Comparison of ENCODE assay signal across 9 mouse cellular contexts in the genomic region with DNA sequence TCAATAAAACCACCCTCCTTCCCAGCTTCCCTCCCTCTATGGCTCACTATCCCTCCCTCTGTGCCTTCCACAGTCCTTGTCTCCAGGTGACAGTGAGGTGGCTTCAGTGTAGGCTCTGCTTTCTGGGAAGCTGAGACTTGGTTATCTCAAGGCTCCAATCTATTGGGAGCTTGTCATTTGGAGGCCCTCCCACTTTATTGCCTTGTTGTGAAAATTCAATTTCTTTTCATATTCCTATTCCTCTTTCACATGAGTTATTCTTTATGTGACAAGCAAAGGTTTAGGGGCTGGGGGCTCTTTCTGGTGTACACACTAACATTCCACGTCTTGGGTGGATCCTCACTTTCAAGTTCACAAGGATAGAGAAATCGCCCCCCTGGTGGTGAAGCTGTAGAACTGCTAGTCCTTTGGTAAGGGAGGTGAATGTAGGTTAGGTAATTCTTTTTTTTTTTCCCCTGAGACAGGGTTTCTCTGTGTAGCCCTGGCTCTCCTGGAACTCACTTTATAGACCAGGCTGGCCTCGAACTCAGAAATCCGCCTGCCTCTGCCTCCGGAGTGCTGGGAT. TPM values are rescaled to one million over a fixed set of nuclear protein-coding genes. Genes with fewer than 3 reads are reported as not detected.
DNase-seq lines count a peak whose midpoint lies in the region; ATAC-seq and TF ChIP-seq lines count a peak whose summit lies in the region.
"Had no signal": no experiment of that assay in that cellular context is flagged by ENCODE, and none has a peak within 500 bp of the region (broad histone marks: within the 10 kb centered on the region; RNA-seq: fewer than 3 reads in every experiment).

No protein-coding gene starts in this region.

- H3K79me2 ChIP-seq in heart, adult 2 months (replicated peaks; ENCODE audit: control insufficient read depth, insufficient read depth, low read length) = no peaks in the 10 kb centered on the region

- no peaks in the 10 kb centered on the region for H3K36me3 ChIP-seq in heart, adult 2 months (ENCODE audit: control insufficient read depth, insufficient read depth, low read length)
- H3K36me3 ChIP-seq: neural tube, embryonic 13.5 days had no signal

- intact Hi-C loops in heart, adult 2 months (cut with DNase I) = loop anchor here (2.0 to 5.0 kb wide), 2 partner anchors 54 to 99 kb away; no protein-coding TSS in a partner anchor
- intact Hi-C loops in heart, postnatal 25 days (cut with DNase I) = loop anchor here (5.0 kb wide), 2 partner anchors 74 to 99 kb away; no protein-coding TSS in a partner anchor
- intact Hi-C loops in heart, postnatal 36 days (cut with DNase I) = loop anchor here (2.0 kb wide), 2 partner anchors 39 to 99 kb away; no protein-coding TSS in a partner anchor

- peaks cover 15% of the 10 kb centered on the region for H3K4me1 ChIP-seq in heart, adult 2 months (ENCODE audit: control insufficient read depth, insufficient read depth, low read length)

- no peaks in the 10 kb centered on the region for H3K27me3 ChIP-seq in heart, adult 2 months (ENCODE audit: control insufficient read depth, insufficient read depth, low read length)
- H3K27me3 ChIP-seq: neural tube, embryonic 13.5 days had no signal

- no peak overlapping the region for H3K9ac ChIP-seq in heart, adult 2 months (ENCODE audit: low read depth, low read length)
- H3K9ac ChIP-seq: neural tube, embryonic 13.5 days had no signal

- H3K27ac ChIP-seq in heart, adult 2 months = peak overlapping the region; percentile 81
- H3K27ac ChIP-seq: neural tube, embryonic 13.5 days had no signal

- peak; percentile 8 to 31 for DNase-seq in heart, adult 2 months
- DNase-seq in heart, postnatal 25 days (ENCODE audit: low spot score) = no peak
- DNase-seq in CD8-positive naive resting alpha-beta T cell, adult 2 months (ENCODE audit: low read depth in 2 of 2, low spot score in 2 of 2) = peak; percentile 23 to 50
- DNase-seq in brain, adult 2 months (ENCODE audit: low read depth, low spot score) = peak; percentile 48
- peak; percentile 26 to 28 for DNase-seq in heart, postnatal 36 days
- no peak for DNase-seq in frontal cortex, postnatal 14 days (ENCODE audit: low spot score in 2 of 2)
- DNase-seq in right cerebral cortex, postnatal 10 days (ENCODE audit: low spot score in 2 of 2) = no peak

- no peak overlapping the region for H3K4me3 ChIP-seq in heart, adult 2 months
- H3K4me3 ChIP-seq: neural tube, embryonic 13.5 days had no signal

- peak; percentile 87 for ATAC-seq in megakaryocyte-erythroid progenitor cell, adult 5-6 weeks (replicated peaks; ENCODE audit: low FRiP score, low TSS enrichment, poor library complexity, severe bottlenecking)

- no peak for TF ChIP-seq EP300 in heart, adult 2 months (IDR thresholded peaks at IDR 0.05; ENCODE audit: insufficient read depth, low read depth, low read length)

- WGBS in heart, adult 2 months = 51% methylated on average over 5 of the region's 5 CpGs

- peak; percentile 86 for TF ChIP-seq CTCF in heart, adult 2 months (IDR thresholded peaks at IDR 0.05)

- no peak for TF ChIP-seq POLR2A in heart, adult 2 months (IDR thresholded peaks at IDR 0.05; ENCODE audit: insufficient read depth, low read depth, low read length)

RNA-seq across cellular contexts. Expression of gene Ncor1, which starts 37.9 kb away (rescaled TPM):
- total RNA-seq in heart, adult 2 months (2021) = 100 to 1,000 TPM; 124 to 133 TPM
- polyA plus RNA-seq in heart, adult 2 months (2012; rRNA removed) = 79.1 and 102 TPM in 2 replicates
- total RNA-seq in heart, postnatal 25 days (2021) = 100 to 1,000 TPM; 126 TPM
- 100 to 1,000 TPM; 119 to 134 TPM for total RNA-seq in heart, postnatal 36 days (2021)
- total RNA-seq in megakaryocyte-erythroid progenitor cell, adult 5-6 weeks (2014; fragmentation: Nextera tagmentation) = 282 and 352 TPM in 2 replicates
- 261 and 277 TPM in 2 replicates for total RNA-seq in megakaryocyte-erythroid progenitor cell, adult 5-6 weeks (2017)

RNA-seq across cellular contexts. Expression of gene Pigl, which starts 38.0 kb away (rescaled TPM):
- 1 to 10 TPM; 3.1 to 3.5 TPM for total RNA-seq in heart, adult 2 months (2021)
- polyA plus RNA-seq in heart, adult 2 months (2012; rRNA removed) = 3.5 and 4.8 TPM in 2 replicates
- 1 to 10 TPM; 2.8 to 3.3 TPM for total RNA-seq in heart, postnatal 25 days (2021)
- 1 to 10 TPM; 2.9 to 3.3 TPM for total RNA-seq in heart, postnatal 36 days (2021)
- 10.6 and 12.0 TPM in 2 replicates for total RNA-seq in megakaryocyte-erythroid progenitor cell, adult 5-6 weeks (2014; fragmentation: Nextera tagmentation)
- 2.0 and 3.2 TPM in 2 replicates for total RNA-seq in megakaryocyte-erythroid progenitor cell, adult 5-6 weeks (2017)

RNA-seq across cellular contexts. Expression of gene Cenpv, which starts 42.8 kb away (rescaled TPM):
- total RNA-seq in heart, adult 2 months (2021) = 10 to 100 TPM; 25.0 to 25.8 TPM
- 30.8 and 54.7 TPM in 2 replicates for polyA plus RNA-seq in heart, adult 2 months (2012; rRNA removed)
- 10 to 100 TPM; 22.5 to 26.4 TPM for total RNA-seq in heart, postnatal 25 days (2021)
- total RNA-seq in heart, postnatal 36 days (2021) = 10 to 100 TPM; 22.8 to 25.0 TPM
- total RNA-seq in megakaryocyte-erythroid progenitor cell, adult 5-6 weeks (2014; fragmentation: Nextera tagmentation) = 113 and 115 TPM in 2 replicates
- 56.1 and 64.9 TPM in 2 replicates for total RNA-seq in megakaryocyte-erythroid progenitor cell, adult 5-6 weeks (2017)

RNA-seq across cellular contexts. Expression of gene Ubb, which starts 54.7 kb away (rescaled TPM):
- total RNA-seq in heart, adult 2 months (2021) = 100 to 1,000 TPM; 626 to 699 TPM
- polyA plus RNA-seq in heart, adult 2 months (2012; rRNA removed) = 1,026 and 1,119 TPM in 2 replicates
- 100 to 1,000 TPM; 561 to 624 TPM for total RNA-seq in heart, postnatal 25 days (2021)
- total RNA-seq in heart, postnatal 36 days (2021) = 100 to 1,000 TPM; 708 to 720 TPM
- 729 and 731 TPM in 2 replicates for total RNA-seq in megakaryocyte-erythroid progenitor cell, adult 5-6 weeks (2014; fragmentation: Nextera tagmentation)
- 1,059 and 1,094 TPM in 2 replicates for total RNA-seq in megakaryocyte-erythroid progenitor cell, adult 5-6 weeks (2017)

Comparison
In these comparisons a context has a peak if more than half of its experiments do, and no peak if none do; other contexts are left out.
1. DNase-seq: peak in heart, adult 2 months (2 of 2), CD8-positive naive resting alpha-beta T cell, adult 2 months (2 of 2), brain, adult 2 months (single experiment) and heart, postnatal 36 days (2 of 2); none in heart, postnatal 25 days (single experiment), frontal cortex, postnatal 14 days (0 of 2) and right cerebral cortex, postnatal 10 days (0 of 2).